Mouse (Mus musculus) kidney, adult 10 weeks (tissue): ENCODE data around the gene Zfp280b. TPM values are rescaled to one million over a fixed set of nuclear protein-coding genes. Genes with fewer than 3 reads are reported as not detected.

Source experiments
- polyA plus RNA-seq: library from polyadenylated mRNA; stranded (reverse); fragments of 350-450 nt; fragmentation: Illumina TruSeq; extraction: RNeasy Lipid Tissue Mini Kit (QIAGEN cat#74804); gene quantifications from one replicate; pipeline ENCODE4 v1.2.3, GENCODE M21; 2014; ENCODE audit warnings: low read depth, low replicate concordance

The Zfp280b gene
- 5.3 TPM for polyA plus RNA-seq

DNA sequence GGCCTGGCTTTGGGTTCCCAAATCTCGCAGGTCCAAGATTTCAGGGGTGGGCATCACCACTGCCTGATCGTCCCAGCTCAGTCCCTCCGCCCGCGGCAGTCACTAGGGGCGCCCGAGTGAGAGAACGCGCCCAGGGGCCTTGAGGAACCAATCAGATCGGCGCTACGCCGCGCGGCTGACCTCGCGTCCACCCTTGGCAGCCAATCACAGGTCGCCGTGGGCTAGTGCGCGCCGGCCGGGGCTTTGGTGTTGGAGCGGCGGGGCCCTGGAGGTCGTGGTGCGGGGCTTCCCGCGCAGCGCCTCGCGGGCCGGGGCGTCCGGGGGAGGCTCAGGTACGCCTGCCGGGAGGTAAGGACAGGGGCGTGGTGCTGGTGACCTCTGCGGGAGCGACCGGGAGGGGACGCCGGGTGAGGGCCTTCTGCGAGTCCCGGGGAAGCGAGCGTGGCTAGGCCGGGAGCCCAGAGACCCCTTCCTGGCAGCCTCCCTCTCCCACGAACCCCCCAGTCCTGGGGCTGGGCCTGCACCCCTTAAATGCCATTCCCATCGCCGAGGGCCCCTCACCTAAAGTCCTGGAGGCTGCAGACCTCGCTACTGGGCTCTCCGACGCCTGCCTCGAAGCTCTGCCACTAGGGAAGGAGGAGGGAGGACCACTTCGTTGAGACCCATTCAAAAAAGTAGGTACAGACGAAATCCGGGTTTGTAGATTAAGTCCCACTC lies at the start of gene Zfp280b:
Zfp280b (plus strand) TSS at position 249 of the 717 bp plus-strand sequence.

Other genes with a start within 250 kb of the Zfp280b start
- 18.6 TPM for gene Gstt1, start 234.1 kb upstream of the Zfp280b start, polyA plus RNA-seq
- gene Gstt4, start 210.1 kb upstream of the Zfp280b start, polyA plus RNA-seq = not detected
- 16.4 TPM for gene Gstt2, start 195.2 kb upstream of the Zfp280b start, polyA plus RNA-seq
- 1.9 TPM for gene Mif, start 172.4 kb upstream of the Zfp280b start, polyA plus RNA-seq
- gene Derl3, start 139.2 kb upstream of the Zfp280b start, polyA plus RNA-seq = not detected
- 10.3 TPM for gene Smarcb1, start 111.0 kb upstream of the Zfp280b start, polyA plus RNA-seq
- 55.2 TPM for gene Chchd10, start 99.5 kb upstream of the Zfp280b start, polyA plus RNA-seq
- gene Mmp11, start 96.2 kb upstream of the Zfp280b start, polyA plus RNA-seq = 1.3 TPM
- gene Gm867, start 92.0 kb upstream of the Zfp280b start, polyA plus RNA-seq = 0.36 TPM
- gene Vpreb3, start 89.6 kb upstream of the Zfp280b start, polyA plus RNA-seq = not detected
- gene Gm5134, start 78.1 kb upstream of the Zfp280b start, polyA plus RNA-seq = not detected
- not detected for gene Slc5a4b, start 78.3 kb downstream of the Zfp280b start, polyA plus RNA-seq
- not detected for gene Slc5a4a, start 114.8 kb downstream of the Zfp280b start, polyA plus RNA-seq
- 1.5 TPM for gene Prmt2, start 205.2 kb downstream of the Zfp280b start, polyA plus RNA-seq
- gene S100b, start 221.2 kb downstream of the Zfp280b start, polyA plus RNA-seq = not detected